In genomic region chr2:102192943-102193820, GRCm38 (mm10) we compare ENCODE assay signal across 15 mouse cellular contexts. TPM values are rescaled to one million over a fixed set of nuclear protein-coding genes. Genes with fewer than 3 reads are reported as not detected.
DNase-seq lines count a peak whose midpoint lies in the region; ATAC-seq lines count a peak whose summit lies in the region.
"Had no signal": no experiment of that assay in that cellular context is flagged by ENCODE, and none has a peak within 500 bp of the region (broad histone marks: within the 10 kb centered on the region; RNA-seq: fewer than 3 reads in every experiment).

No protein-coding gene starts in this region.

- peak; percentile 40; the same call in 1 of the 2 replicates for ATAC-seq in limb, embryonic 13.5 days (ENCODE audit: low FRiP score, low read depth)
- no peak for ATAC-seq in heart, embryonic 12.5 days (ENCODE audit: insufficient number of reproducible peaks, low FRiP score)

- H3K27me3 ChIP-seq in limb, embryonic 13.5 days: no peaks in the 10 kb centered on the region
- H3K27me3 ChIP-seq in limb, embryonic 10.5 days (ENCODE audit: low read depth, poor library complexity, severe bottlenecking): no peaks in the 10 kb centered on the region
- no peaks in the 10 kb centered on the region for H3K27me3 ChIP-seq in heart, embryonic 12.5 days (replicated peaks)
- H3K27me3 ChIP-seq: CH12.LX had no signal

- H3K4me3 ChIP-seq in limb, embryonic 13.5 days: no peak overlapping the region
- H3K4me3 ChIP-seq in limb, embryonic 10.5 days: no peak overlapping the region
- H3K4me3 ChIP-seq in heart, embryonic 12.5 days: no peak overlapping the region
- H3K4me3 ChIP-seq: layer of hippocampus, adult 2 months; midbrain, embryonic 10.5 days had no signal

- no peak overlapping the region for H3K27ac ChIP-seq in limb, embryonic 13.5 days
- no peak overlapping the region for H3K27ac ChIP-seq in limb, embryonic 10.5 days
- no peak overlapping the region for H3K27ac ChIP-seq in heart, embryonic 12.5 days (ENCODE audit: poor library complexity, severe bottlenecking)
- H3K27ac ChIP-seq: layer of hippocampus, adult 2 months; midbrain, embryonic 10.5 days; stomach, postnatal 0 days had no signal

- no peak overlapping the region for H3K4me2 ChIP-seq in limb, embryonic 13.5 days (replicated peaks)
- H3K4me2 ChIP-seq in heart, embryonic 12.5 days: no peak overlapping the region

- WGBS in limb, embryonic 13.5 days: 84% methylated on average over 16 of the region's 16 CpGs
- WGBS in limb, embryonic 10.5 days: 93% methylated on average over 16 of the region's 16 CpGs
- WGBS in heart, embryonic 12.5 days: 87% methylated on average over 16 of the region's 16 CpGs

- no peak overlapping the region for H3K9ac ChIP-seq in limb, embryonic 13.5 days
- H3K9ac ChIP-seq in heart, embryonic 12.5 days: no peak overlapping the region

- no peaks in the 10 kb centered on the region for H3K36me3 ChIP-seq in limb, embryonic 13.5 days
- no peaks in the 10 kb centered on the region for H3K36me3 ChIP-seq in limb, embryonic 10.5 days
- H3K36me3 ChIP-seq in heart, embryonic 12.5 days: no peaks in the 10 kb centered on the region
- H3K36me3 ChIP-seq: midbrain, embryonic 10.5 days had no signal

- peaks cover 14% of the 10 kb centered on the region for H3K4me1 ChIP-seq in limb, embryonic 13.5 days
- H3K4me1 ChIP-seq in limb, embryonic 10.5 days: peaks cover 31% of the 10 kb centered on the region
- peaks cover 5% of the 10 kb centered on the region; the same call in 1 of the 2 replicates for H3K4me1 ChIP-seq in heart, embryonic 12.5 days (replicated peaks)

- H3K9me3 ChIP-seq in limb, embryonic 13.5 days: no peaks in the 10 kb centered on the region
- H3K9me3 ChIP-seq in limb, embryonic 10.5 days (replicated peaks): no peaks in the 10 kb centered on the region
- no peaks in the 10 kb centered on the region for H3K9me3 ChIP-seq in heart, embryonic 12.5 days (replicated peaks)
- H3K9me3 ChIP-seq: midbrain, embryonic 10.5 days had no signal

- no peak for DNase-seq in limb, embryonic 10.5 days (ENCODE audit: low spot score)
- peak; percentile 61 to 70 for DNase-seq in adrenal gland, postnatal 36 days
- peak; percentile 77 for DNase-seq in gastrocnemius, adult 18-20 months (ENCODE audit: low spot score)
- DNase-seq in testis, postnatal 14 days (ENCODE audit: low spot score): peak; percentile 79
- no peak for DNase-seq in embryo, embryonic 9.5 days (ENCODE audit: extremely low spot score)
- no peak for DNase-seq in thymus, postnatal 10 days (ENCODE audit: low spot score in 2 of 2)
- DNase-seq: heart, postnatal 10 days; left cerebral cortex, postnatal 4 days; right cerebral cortex, postnatal 25 days had no signal

RNA-seq across cellular contexts. Expression of gene Ldlrad3, which starts 7.0 kb away (rescaled TPM):
- 63.6 and 71.9 TPM in 2 replicates for polyA plus RNA-seq in limb, embryonic 13.5 days (2015; fragmentation: Nextera tagmentation; extraction: Ambion mirVana)
- polyA plus RNA-seq in limb, embryonic 10.5 days (2016; fragmentation: Nextera tagmentation; extraction: Ambion mirVana): 60.3 and 64.1 TPM in 2 replicates
- 1 to 10 TPM; 8.2 to 9.3 TPM for total RNA-seq in adrenal gland, postnatal 36 days (2021)
- 1 to 10 TPM; 2.9 to 4.9 TPM for total RNA-seq in gastrocnemius, adult 18-20 months (2021)
- polyA plus RNA-seq in heart, embryonic 12.5 days (2016; fragmentation: Nextera tagmentation; extraction: Ambion mirVana): 20.2 and 23.0 TPM in 2 replicates

Comparison
In these comparisons a context has a peak if more than half of its experiments do, and no peak if none do; other contexts are left out.
1. DNase-seq: peak in adrenal gland, postnatal 36 days (2 of 2), gastrocnemius, adult 18-20 months (single experiment) and testis, postnatal 14 days (single experiment); none in limb, embryonic 10.5 days (single experiment), embryo, embryonic 9.5 days (single experiment) and thymus, postnatal 10 days (0 of 2).